Mouse (Mus musculus) effector memory CD4-positive, alpha-beta T cell, adult 5 months (primary cell): ENCODE measurements around the gene Leap2. TPM values are rescaled to one million over a fixed set of nuclear protein-coding genes. Genes with fewer than 3 reads are reported as not detected.

ENCODE experiments used
- polyA plus RNA-seq: library from polyadenylated mRNA; unstranded; fragments of 100-300 nt; shearing (Covaris generic); gene quantifications from one replicate; pipeline ENCODE4 v1.2.1, GENCODE M21; 2017

Gene Leap2
- not detected for polyA plus RNA-seq

GRCm38 (mm10) chr11:53423036-53423435 is at the start of gene Leap2:
Leap2 (minus strand) TSS chr11:53423170.

GRCm38 (mm10) chr11:53469968-53470695 is 47.2 kb upstream of the Leap2 start, which contains the start of gene Gm9837:
Gm9837 (minus strand) TSS chr11:53470479.

GRCm38 (mm10) chr11:53456474-53457371 is 33.8 kb upstream of the Leap2 start, which contains the start of the genes Gm10447 and Shroom1:
Gm10447 (minus strand) TSS chr11:53457110.
Shroom1 (plus strand) TSS chr11:53457205.

GRCm38 (mm10) chr11:53430670-53431346 is 7.8 kb upstream of the Leap2 start, which contains the start of the genes Uqcrq and Gdf9:
Uqcrq (minus strand) TSS chr11:53430831.
Gdf9 (plus strand) TSS chr11:53431023.

Other genes with a start within 250 kb of the Leap2 start
- 224 TPM for gene Hspa4, start 122.7 kb downstream of the Leap2 start, polyA plus RNA-seq
- 27.0 TPM for gene Zcchc10, start 98.5 kb downstream of the Leap2 start, polyA plus RNA-seq
- gene Aff4, start 72.3 kb downstream of the Leap2 start, polyA plus RNA-seq: 478 TPM
- gene Uqcrq, start 7.7 kb upstream of the Leap2 start, polyA plus RNA-seq: 203 TPM
- 0.30 TPM for gene Gdf9, start 7.9 kb upstream of the Leap2 start, polyA plus RNA-seq
- gene Gm10447, start 33.9 kb upstream of the Leap2 start, polyA plus RNA-seq: 0.16 TPM
- gene Shroom1, start 34.0 kb upstream of the Leap2 start, polyA plus RNA-seq: 0.12 TPM
- gene Gm9837, start 47.3 kb upstream of the Leap2 start, polyA plus RNA-seq: not detected
- not detected for gene Gm9945, start 57.0 kb upstream of the Leap2 start, polyA plus RNA-seq
- gene Sowaha, start 57.1 kb upstream of the Leap2 start, polyA plus RNA-seq: not detected
- gene Sept8, start 96.1 kb upstream of the Leap2 start, polyA plus RNA-seq: 1.9 TPM
- 7.1 TPM for gene Kif3a, start 144.2 kb upstream of the Leap2 start, polyA plus RNA-seq
- gene Il4, start 195.5 kb upstream of the Leap2 start, polyA plus RNA-seq: 5.4 TPM
- not detected for gene Il13, start 211.5 kb upstream of the Leap2 start, polyA plus RNA-seq